Mouse (Mus musculus) kidney, adult 2 months (tissue): ENCODE results near the gene Timm44.

ENCODE experiments used
- CTCF ChIP-seq: fragments of 200-500 bp; conservative IDR thresholded peaks from 2 replicates; pipeline ENCODE4 v1.5.1; 2011; ENCODE audit warnings: low read depth, mild to moderate bottlenecking, control low read depth, low read length, moderate library complexity, mixed read lengths; ENCODE audit not compliant: insufficient read depth, insufficient read length
- POLR2A ChIP-seq: fragments of 200-500 bp; IDR thresholded peaks from one replicate; pipeline ENCODE4 v1.6.1; 2011; ENCODE audit warnings: low read depth, low read length, control low read depth

DNA sequence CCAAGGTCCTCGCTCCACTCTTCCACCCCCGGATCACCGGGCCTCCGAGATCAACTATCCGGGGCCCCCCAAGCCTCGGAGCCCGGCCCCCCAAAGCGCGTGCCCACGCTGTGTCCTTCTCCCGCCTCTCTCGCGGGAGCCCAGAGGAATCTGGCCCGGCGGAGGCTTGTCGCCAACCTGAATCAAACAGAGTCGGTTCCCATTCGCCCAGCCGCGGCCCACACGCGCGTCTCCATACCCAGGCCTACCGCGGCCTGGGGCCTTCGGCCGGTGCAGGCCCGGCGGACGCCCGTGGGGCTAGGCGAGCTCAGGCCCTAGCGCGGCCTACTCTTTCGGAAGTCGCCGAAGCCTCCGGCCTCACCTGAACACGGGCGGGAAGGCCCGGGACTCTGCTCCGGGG lies 48.8 kb upstream of the Timm44 start:
- TF ChIP-seq CTCF = no peak
- no peak for TF ChIP-seq POLR2A
